Mouse (Mus musculus) liver, adult (tissue): Measurements from ENCODE around the gene Slc5a2.

Experiments
- GATA4 ChIP-seq: IDR thresholded peaks from 2 replicates; pipeline ENCODE4 v1.6.1; 2014; ENCODE audit warnings: mild to moderate bottlenecking, low read length; ENCODE audit not compliant: insufficient replicate concordance

The Slc5a2 gene

DNA sequence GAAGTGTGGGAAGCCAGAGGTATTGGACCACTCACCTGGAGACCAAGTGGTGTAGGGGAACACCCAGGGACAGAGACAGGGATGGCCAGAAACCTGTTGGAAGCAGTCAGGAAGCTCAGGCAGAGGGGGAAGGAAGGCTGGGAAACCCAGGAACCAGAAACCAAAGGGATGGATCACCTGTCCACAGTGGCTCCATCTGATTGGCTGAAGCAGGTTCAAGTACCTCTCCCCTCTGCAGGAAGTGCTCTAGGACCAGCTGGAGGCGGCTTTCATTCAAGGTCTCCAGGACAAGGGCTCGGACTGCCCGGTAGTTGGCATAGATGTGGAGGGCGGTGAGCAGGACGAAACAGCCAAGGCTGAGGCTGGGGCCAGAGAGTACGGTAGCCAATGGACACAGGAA is 10.6 kb downstream of the Slc5a2 start:
- no peak for TF ChIP-seq GATA4

DNA sequence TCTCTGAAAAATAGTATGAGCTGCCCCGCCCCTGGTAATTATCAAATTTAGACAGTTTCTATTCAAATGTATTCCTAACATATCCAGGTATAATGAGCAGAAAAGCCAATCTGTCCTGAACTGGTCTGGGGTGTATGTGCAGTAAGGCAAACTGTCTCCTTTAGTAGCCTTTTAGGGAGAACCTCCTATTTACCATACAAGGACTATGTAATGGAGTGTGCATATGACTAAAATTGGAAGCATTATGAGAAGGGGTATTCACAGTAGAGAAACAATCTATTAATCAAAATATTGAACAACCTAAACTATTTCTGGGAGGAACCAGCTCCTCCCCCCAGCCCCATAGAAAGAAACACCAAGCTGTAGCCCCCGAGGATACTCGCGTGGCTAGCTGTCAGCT is 14.3 kb downstream of the Slc5a2 start:
- no peak for TF ChIP-seq GATA4

DNA sequence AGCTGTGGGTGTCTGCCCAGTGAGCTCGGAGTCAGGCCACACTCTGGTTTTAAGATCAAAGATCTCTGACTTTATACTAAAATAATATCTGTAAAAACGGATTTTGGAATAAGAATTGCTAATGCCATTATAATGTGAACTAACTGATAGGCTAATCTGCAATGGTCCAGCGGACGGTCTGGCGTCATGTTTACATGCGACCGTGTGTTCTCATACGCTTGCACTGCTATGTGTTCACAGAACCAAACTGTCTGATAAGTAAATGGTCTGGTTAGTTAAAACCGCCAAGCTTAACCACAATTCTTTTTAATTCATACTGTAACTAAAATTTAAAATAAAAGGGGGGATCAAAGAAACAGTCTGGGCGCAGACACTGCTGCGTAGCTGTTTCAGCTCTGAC is 16.3 kb downstream of the Slc5a2 start:
- no peak for TF ChIP-seq GATA4

DNA sequence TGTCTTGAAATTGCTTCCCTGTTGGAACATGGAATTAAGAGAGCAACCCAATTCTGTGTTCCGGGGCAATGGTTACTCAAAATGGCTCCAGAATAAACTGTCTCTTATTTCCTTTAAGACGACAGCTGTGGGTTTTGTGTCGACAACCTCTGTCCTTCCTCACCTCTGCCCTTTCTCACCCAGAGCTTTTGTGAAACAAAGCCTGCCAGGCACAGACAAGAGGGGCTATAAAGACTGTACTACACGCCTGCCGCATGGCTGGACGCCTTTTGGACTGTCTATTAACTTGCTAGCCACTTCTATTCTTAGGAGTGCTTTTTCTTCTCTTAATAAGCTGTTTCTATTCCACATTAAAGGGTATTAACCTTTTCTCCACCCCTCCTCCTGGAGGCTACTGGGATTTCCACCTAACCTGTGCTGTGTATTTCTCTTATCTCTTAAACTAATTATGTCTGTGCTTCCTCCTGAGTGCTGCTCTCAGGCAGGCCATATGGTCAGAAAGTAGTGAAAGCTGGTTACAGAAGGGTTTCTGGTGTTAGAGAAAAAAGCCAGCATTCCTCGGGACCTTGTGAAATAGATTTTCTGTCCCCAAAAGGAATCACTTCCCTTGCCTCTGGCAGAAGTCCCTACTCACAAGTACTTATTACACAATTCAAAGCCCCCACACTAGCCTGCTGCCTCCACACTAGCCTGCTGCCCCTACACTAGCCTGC is 17.2 kb downstream of the Slc5a2 start:
- TF ChIP-seq GATA4: no peak

DNA sequence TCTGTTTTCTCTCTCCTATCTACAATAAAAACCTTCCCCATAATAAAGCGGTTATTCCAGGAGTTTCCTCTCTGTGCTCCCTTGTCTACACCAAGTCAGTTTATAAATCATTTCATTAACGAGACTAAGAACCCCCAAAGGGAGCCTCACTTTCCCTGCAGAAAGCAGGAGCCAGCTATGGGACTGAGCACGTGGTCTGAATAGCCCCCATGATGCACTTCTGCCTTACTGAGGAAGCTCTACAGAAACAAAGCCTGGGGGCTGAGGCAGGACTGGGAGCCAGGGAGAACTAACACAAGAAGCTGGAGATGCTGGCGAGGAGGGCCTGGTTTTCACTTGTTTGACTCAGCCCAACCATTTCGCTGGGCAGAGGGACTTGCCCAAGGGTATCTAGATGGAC is 18.6 kb downstream of the Slc5a2 start:
- TF ChIP-seq GATA4: no peak

DNA sequence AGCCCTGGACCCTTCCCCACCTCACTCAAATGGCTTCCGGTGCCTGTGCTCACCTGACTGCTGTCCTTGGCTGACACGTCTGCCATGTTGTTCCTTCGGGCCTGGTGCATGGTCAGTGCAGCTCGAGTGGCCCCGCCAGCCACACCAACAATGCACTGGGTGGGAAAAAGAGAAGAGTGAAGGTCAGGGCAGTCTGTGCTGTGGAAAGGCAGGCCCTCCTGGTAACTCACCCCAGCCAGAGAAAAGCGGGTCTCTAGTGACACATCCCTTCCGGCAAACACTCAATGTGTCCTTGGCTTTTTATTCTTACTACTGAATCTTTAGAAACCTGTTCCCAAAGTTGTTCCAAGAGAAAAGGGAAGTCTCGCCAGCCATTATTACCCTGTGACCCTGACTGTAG is 19.6 kb downstream of the Slc5a2 start:
- TF ChIP-seq GATA4: no peak

DNA sequence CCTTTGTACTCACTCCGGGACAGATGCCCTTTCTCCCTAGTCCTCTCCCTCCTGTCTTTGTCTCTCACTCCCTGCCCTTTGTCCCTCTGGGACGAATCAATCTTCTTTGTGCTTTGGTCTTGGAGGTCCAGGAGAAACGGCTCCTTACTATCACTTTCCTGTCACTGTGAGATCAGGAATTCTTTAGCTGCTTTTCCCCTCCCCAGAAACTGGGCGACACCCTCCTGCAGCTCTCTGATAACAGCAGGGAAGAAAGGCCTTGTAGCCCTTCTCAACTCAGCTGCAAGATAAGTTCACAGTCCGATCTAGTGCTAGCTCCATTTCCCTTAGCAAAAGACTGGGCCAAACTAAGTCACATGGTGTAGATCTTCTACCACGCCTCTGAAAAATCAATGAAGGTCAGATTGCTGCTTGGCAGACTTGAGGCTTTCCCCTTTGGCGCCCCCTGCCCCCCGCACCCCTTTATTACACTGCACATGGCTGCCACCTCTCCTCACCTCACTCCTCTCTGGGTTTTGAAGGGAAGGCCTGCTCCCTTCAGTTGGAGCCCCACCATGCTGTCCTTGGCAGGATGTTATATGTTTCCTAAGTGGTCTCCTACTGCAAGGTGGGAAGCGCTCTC is 23.6 kb downstream of the Slc5a2 start:
- TF ChIP-seq GATA4: peak; percentile 31; the same call in 1 of the 2 replicates

DNA sequence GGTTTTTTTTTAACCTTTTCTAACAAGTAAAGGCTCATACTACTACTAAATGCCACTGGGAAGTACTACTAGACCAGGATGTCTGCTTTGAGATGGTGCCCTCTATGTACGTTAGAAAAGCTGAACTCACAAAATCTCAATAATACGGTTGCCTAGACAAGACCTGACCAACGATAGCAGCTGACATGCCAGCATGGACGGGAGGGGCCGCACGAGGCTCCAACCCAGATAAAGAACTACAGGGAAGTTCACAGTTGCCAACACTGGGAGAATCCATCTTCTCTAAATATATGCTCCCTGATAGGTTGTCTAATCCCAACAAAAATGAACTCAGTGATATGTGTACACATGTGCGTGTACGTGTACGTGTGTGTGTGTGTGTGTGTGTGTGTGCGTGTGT is 29.3 kb downstream of the Slc5a2 start:
- TF ChIP-seq GATA4: no peak

DNA sequence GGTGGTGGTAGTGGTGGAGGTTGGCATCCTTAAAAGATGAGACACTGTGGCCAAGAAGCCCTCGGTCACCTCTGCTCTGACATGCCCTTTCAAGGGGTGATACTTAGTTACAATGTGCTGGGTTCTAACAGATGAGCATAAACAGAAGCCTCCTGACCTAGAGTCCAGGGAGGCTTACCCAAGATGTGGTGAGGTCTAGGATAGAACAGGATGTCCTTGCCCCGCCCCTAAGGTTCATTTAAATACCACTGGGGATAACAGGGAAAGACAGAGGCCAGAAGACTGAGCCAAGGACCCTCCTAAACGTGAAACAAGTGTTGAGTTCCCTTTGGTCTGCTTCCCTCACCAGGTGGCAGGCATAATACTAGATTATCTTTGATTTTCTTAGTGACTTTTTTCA is 31.1 kb downstream of the Slc5a2 start:
- no peak for TF ChIP-seq GATA4

DNA sequence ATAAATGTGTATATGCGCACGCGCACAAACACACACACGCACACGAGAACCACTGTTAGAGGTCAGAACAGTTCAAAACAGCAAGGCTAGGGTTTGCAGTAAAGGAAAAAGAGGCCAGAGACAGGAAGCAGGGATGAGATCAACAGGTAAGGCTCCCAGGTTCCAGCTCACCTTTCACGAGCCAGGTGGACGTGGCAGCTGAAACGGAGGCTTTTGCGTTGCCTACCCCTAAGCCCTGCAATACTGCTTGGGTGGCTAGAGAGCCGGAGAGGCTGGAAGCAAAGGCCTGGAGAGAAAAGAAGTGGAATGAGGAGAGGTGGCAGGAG is 31.8 kb downstream of the Slc5a2 start:
- no peak for TF ChIP-seq GATA4

DNA sequence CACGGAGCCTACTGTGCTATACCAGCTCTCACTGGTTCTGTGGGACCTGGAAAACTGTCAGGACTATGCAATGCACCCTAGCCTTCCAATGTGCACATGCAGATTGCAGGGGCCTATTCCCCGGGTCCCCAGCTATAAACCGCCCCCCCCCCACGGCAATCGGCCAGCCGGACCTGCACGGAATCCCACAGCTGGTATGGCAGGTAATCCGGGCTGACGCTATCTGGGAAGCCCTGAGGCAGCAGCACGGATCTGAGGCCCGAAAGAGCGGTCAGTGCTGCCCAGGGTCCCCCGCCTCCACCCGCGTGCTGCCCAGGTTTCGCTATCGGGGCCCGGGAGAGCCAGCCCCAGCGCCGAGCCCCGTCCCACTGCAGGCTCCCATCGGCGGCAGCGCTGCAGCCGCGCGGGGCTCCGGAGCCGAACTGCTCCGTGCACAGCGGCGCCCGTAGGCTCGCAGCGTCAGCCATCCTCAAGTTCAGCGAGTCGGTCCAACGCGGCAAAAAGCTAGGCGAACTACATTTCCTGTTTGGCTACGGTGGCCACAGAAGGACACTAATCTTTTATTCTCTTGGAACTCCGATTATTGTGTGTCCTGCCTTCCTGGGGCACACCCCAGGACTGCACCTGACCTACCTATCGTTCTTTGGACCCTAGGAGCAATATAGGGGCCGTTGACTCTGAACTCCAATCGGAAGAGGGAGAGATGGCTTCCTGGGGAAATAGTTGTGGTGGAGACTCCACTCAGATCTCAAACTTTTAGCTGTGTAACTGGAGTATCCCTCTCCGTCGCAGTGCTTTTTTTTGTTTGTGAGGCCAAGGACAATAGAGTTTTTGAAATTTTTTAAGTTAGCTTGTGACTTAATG is 32.4 kb downstream of the Slc5a2 start, which contains the start of gene BC017158:
BC017158 (minus strand) TSS at position 554 of the 864 bp plus-strand sequence.
- TF ChIP-seq GATA4: peak; percentile 46; the same call in 1 of the 2 replicates

DNA sequence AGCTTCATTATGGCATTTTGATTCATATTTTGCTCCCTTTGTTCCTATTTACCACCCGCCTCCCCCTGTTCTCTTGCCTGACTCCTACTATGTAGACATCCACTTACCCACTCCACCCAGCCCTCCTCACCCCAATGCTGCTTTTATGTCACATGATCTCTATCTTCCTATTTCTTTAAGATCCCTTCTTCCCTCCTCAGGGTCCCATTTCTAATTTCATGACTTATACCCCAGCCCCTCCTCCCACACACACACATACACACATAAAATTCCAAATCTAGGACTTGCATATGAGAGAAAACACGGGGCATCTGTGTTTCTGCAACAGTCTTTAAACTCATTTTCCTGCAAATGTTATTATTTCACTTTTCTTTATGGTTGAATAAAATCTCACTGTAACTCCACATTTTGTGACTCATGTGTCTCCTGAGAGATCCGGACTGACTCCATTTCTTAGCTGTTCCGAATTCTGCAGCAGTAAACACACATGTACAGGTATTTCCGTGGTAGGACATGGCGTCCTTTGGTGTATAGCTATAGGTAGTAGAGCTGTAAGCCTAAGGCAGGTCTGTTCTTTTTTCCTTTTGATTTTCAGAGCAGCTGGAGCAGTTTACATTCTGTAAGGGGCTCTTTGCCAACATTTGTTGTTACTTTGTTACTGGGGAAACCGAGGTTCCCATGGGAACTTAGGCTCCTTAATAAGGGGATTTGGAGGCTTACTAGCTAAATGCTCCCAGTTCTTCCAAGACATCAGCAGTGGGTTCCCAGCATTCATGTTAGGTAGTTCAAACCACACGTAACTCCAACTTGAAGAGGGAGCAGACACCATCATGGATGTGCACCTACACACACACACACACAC is 33.3 kb downstream of the Slc5a2 start:
- no peak for TF ChIP-seq GATA4

DNA sequence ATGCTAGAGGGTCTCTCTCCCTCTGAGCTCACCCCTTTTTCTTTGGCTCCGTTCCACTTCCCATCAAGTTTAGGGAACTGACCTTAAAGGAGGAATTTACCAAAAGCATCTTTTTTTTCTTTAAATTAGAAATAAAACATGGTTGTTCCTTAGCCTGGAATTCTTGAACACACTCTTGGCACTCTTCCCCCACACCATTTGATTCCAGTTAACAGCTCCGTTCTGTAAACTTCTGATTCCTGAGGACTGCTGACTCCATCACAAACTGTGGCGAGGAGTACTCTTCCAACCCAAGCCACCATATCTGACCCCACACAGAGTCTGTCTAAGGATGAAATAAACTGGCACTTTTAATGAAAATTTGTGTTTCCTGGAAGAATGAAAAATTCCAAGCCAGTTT is 35.5 kb downstream of the Slc5a2 start:
- no peak for TF ChIP-seq GATA4

DNA sequence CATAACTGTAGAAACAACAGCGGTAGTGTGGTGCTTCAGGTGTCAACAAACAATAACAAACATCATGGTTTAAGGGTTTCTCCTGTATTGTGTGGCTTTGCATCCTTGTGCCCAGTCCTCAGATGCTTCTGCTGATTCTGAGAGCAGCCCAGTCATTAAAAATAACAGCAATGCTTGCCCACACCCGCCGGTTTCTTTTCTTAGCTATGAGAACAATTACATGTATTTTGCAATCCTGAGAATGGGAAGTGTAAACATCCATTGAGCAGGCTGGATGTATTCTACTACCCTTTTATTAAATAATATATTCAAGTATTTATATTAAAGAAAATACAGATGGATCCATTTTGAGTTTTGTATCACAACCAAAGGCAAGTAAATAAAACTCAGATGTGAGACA is 36.7 kb downstream of the Slc5a2 start:
- TF ChIP-seq GATA4: no peak

DNA sequence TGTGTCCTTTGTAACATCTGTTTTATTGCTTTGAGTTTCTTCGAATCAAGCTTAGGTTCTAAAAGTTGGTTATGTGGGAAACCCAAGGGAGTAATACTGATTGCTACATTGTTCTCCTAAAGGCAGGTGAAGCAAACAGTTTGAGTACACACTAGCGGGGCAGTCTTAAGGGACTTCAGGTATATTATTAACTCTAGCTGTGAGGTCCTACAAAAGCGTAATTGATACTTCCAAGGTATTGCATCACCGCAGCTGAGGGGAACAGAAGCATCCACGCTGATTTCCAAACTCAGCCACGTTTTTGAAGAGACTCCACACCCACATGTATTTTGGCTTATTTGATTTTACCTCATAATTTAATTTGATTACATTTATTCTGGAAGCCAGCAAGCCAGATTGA is 38.7 kb downstream of the Slc5a2 start:
- no peak for TF ChIP-seq GATA4
